Mouse (Mus musculus): ENCODE measurements around the gene 4930550C14Rik. TPM values are rescaled to one million over a fixed set of nuclear protein-coding genes. Genes with fewer than 3 reads are reported as not detected.
A peak's percentile ranks its signal among the peaks of the same experiment; 100 is the strongest.

The 4930550C14Rik gene
- total and polyA plus RNA-seq, 3 experiments: 0.30 to 1.7 (median 0.97) TPM

DNA sequence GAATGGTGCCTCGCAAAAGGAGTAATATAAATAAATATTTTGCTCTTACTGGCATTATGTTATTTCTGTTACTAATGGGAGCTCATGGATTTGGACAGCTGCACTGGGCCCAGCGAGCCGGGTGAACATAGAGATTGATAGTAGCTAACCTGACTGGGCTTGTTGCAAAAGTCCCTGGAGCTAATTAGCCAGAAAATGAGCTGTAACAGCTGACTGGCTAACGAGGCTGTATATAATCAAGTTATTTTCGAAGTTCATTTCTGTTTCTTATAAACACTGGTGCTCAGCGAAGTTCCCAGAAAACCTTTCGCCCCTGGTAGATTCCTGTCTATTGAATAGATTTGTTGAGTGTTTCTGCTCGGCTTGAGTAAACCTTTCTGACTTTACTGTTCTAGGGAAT lies 866 bp downstream of the 4930550C14Rik start:
- no peak overlapping the region for H3K27ac ChIP-seq (ENCODE audit: insufficient read depth, low read depth)
- H3K36me3 ChIP-seq (replicated peaks in 1 of 2; ENCODE audit: control insufficient read depth in 1 of 2, insufficient read depth in 1 of 2, low read length in 1 of 2): no peaks in the 10 kb centered on the region
- H3K9ac ChIP-seq (ENCODE audit: insufficient read depth, low read depth): no peak overlapping the region
- TF ChIP-seq USF1 (IDR thresholded peaks at IDR 0.05; ENCODE audit: low read depth, low read length) (no peak), POLR2AphosphoS2 (IDR thresholded peaks at IDR 0.05; ENCODE audit: low read depth, low read length) (no peak), USF2 (conservative IDR thresholded peaks at IDR 0.05; ENCODE audit: low read depth, low read length) (no peak), PAX5 (IDR thresholded peaks at IDR 0.05; ENCODE audit: low read length) (no peak), ZKSCAN1 (IDR thresholded peaks at IDR 0.05; ENCODE audit: borderline replicate concordance, low read depth, low read length) (no peak), HCFC1 (IDR thresholded peaks at IDR 0.05; ENCODE audit: low read depth, low read length) (no peak), TCF12 (IDR thresholded peaks at IDR 0.05; ENCODE audit: low read depth, low read length) (no peak), NRF1 (IDR thresholded peaks at IDR 0.05; ENCODE audit: low read depth, low read length) (no peak), TBP (conservative IDR thresholded peaks at IDR 0.05; ENCODE audit: low read depth, low read length) (no peak), ZNF384 (IDR thresholded peaks at IDR 0.05; ENCODE audit: low read depth, low read length) (no peak), RAD21 (IDR thresholded peaks at IDR 0.05; ENCODE audit: low read depth, low read length) (no peak), BHLHE40 (IDR thresholded peaks at IDR 0.05; ENCODE audit: low read depth, low read length) (no peak)
- H3K4me1 ChIP-seq (ENCODE audit: control insufficient read depth in 1 of 2, insufficient read depth in 2 of 2): peaks cover 3 to 21% of the 10 kb centered on the region in 2 experiments; a peak in 3 of 4 replicates
- H3K4me2 ChIP-seq (ENCODE audit: insufficient read depth, low read depth, poor library complexity, severe bottlenecking): no peak overlapping the region; the same call in 1 of the 2 replicates
- no peaks in the 10 kb centered on the region for H3K27me3 ChIP-seq (replicated peaks)
- no peaks in the 10 kb centered on the region for H3K79me2 ChIP-seq (replicated peaks; ENCODE audit: control insufficient read depth, extremely low read depth, insufficient read depth, poor library complexity, severe bottlenecking)
- in situ Hi-C loops (cut with MboI; ENCODE audit: low pct_ligation_motif_present, low pct_unique_long_range_greater_than_20kb, low sequenced_read_pairs) (no loop called here), dilution Hi-C loops (cut with MboI; ENCODE audit: extremely low pct_ligation_motif_present, extremely low pct_unique_long_range_greater_than_20kb, low sequenced_read_pairs) (no loop called here)
- no peak for DNase-seq (ENCODE audit: extremely low read depth)
- H3K4me3 ChIP-seq (replicated peaks in 1 of 3; ENCODE audit: low read depth in 2 of 3, low read length in 2 of 3, poor library complexity in 1 of 3): no peak overlapping the region
- H3K9me3 ChIP-seq (replicated peaks; ENCODE audit: low read length): no peaks in the 10 kb centered on the region

DNA sequence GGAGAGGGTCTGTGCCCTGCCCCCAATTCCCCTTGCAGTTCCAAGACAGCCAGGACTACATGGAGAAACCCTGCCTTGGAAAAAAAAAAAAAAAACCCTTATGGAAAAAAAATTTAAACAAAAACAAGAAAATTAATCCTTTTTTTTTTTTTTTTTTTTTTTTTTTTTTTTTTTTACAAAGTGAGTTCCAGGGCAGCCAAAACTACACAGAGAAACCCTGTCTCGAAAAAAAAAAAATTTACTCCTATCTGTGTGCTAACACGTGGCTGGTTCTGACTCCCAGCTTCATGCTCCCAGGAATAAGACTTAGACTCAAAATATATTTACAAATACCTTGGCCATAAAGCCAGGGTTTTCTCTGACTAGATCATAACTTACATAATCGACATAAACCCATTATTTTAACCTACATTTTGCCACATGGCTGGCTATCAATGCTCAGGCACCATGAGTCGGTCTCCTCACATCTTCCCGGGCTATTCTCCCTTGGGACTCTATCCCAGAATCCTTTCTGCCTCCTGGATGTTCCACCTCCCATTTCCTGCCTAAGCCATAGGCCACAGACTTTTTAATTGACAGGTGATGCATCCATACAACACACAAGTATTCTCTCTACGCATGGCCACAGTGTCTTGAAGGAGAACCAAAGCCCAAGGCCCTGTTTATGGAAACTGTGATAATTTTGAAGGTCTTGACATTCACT lies 2.1 kb downstream of the 4930550C14Rik start:
- no peak for TF ChIP-seq CHD1 (IDR thresholded peaks at IDR 0.05; ENCODE audit: low read depth, low read length)
- peak; percentile 68 for TF ChIP-seq ZNF384 (IDR thresholded peaks at IDR 0.05; ENCODE audit: low read depth, low read length)
- Histone ChIP-seq H3K79me2 (replicated peaks; ENCODE audit: control insufficient read depth, extremely low read depth, insufficient read depth, poor library complexity, severe bottlenecking) (no peaks in the 10 kb centered on the region), H3K27ac (ENCODE audit: insufficient read depth, low read depth) (no peak overlapping the region), H3K27me3 (replicated peaks) (no peaks in the 10 kb centered on the region), H3K9ac (ENCODE audit: insufficient read depth, low read depth) (no peak overlapping the region), H3K4me2 (ENCODE audit: insufficient read depth, low read depth, poor library complexity, severe bottlenecking) (no peak overlapping the region), H3K36me3 (replicated peaks in 1 of 2; ENCODE audit: control insufficient read depth in 1 of 2, insufficient read depth in 1 of 2, low read length in 1 of 2) (no peaks in the 10 kb centered on the region), H3K9me3 (replicated peaks; ENCODE audit: low read length) (no peaks in the 10 kb centered on the region), H3K4me1 (ENCODE audit: control insufficient read depth in 1 of 2, insufficient read depth in 2 of 2) (peaks cover 2 to 18% of the 10 kb centered on the region in 2 experiments; a peak in 3 of 4 replicates), H3K4me3 (replicated peaks in 1 of 3; ENCODE audit: low read depth in 2 of 3, low read length in 2 of 3, poor library complexity in 1 of 3) (peak overlapping the region in 1 of 3 experiments; percentile 39)
- in situ Hi-C loops (cut with MboI; ENCODE audit: low pct_ligation_motif_present, low pct_unique_long_range_greater_than_20kb, low sequenced_read_pairs): no loop called here
- dilution Hi-C loops (cut with MboI; ENCODE audit: extremely low pct_ligation_motif_present, extremely low pct_unique_long_range_greater_than_20kb, low sequenced_read_pairs): no loop called here
- DNase-seq (ENCODE audit: extremely low read depth): peak; percentile 55

All from CH12.LX (cell line).